Mouse (Mus musculus): ENCODE measurements around the gene Aurkb.

DNA sequence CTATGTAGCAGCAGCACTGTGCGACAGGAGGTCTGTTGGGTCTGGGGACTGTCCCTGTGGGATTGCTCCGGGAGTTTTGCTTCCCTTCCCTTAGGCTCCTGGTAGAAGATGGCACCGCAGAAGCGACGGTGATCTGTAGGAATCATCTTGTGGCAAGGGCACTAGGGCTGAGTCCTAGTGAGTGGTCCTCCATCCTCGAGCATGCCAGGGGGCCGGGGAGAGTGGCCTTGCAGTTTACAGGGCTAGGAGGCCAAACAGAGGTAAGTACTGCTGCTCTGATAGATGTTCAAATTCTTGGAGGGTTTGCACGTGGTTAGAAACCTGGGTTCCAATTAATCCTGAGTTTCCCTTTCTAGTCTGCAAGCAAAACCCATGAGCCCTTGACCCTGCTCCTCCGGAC, 10.0 kb upstream of the Aurkb start:
- TF ChIP-seq CTCF (IDR thresholded peaks at IDR 0.05; ENCODE audit: extremely low read depth, insufficient read depth, insufficient read length, insufficient replicate concordance), result no peak
- TF ChIP-seq POLR2A (IDR thresholded peaks at IDR 0.05; ENCODE audit: low read depth, low read length), result no peak
